Mouse (Mus musculus) lung, postnatal 14 days (tissue): ENCODE data around the gene Helz2.
A peak's percentile ranks its signal among the peaks of the same experiment; 100 is the strongest.

Experiments used
- DNase-seq: peaks from one replicate; pipeline ENCODE4 v3.0.0; 2021

Helz2 gene

GRCm38 (mm10) chr2:181241602-181242313, at the start of gene Helz2:
TSS of gene Helz2 (minus strand) at chr2:181242027.
- DNase-seq = peak; percentile 71

- no peak for DNase-seq
Measured at GRCm38 (mm10) chr2:181290937-181291336, 49.1 kb upstream of the Helz2 start.

DNA sequence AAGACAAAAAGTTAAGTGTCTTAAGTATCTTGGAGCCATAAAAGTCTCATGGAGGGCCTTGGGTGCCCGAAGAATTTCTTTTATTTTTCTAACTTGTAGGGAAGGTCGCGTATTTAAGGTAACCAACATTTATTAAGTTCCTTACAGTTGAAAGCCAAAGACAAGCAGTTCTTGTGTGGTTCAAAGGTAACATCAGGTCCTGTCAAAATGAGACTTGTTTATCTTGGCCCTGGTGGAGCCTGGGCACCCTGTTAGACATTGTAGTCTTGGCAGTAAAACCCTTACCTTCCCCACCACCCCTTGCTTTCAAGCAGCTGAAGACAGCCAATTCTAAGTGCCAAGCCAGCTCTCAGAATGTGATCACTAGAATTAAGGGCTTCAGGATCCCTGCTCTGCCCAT, 46.9 kb upstream of the Helz2 start:
- DNase-seq = no peak

- DNase-seq = peak; percentile 93
Measured at GRCm38 (mm10) chr2:181287958-181288350, 46.1 kb upstream of the Helz2 start, which contains the start of gene Gmeb2. TSS of gene Gmeb2 (minus strand) at chr2:181288035.

- DNase-seq = peak; percentile 84
Measured at GRCm38 (mm10) chr2:181287338-181287957, 45.6 kb upstream of the Helz2 start.

- DNase-seq = no peak
Measured at GRCm38 (mm10) chr2:181286629-181287337, 45.0 kb upstream of the Helz2 start.

GRCm38 (mm10) chr2:181279968-181280367, 38.1 kb upstream of the Helz2 start:
- DNase-seq = no peak

GRCm38 (mm10) chr2:181277866-181278265, 36.0 kb upstream of the Helz2 start:
- no peak for DNase-seq

DNA sequence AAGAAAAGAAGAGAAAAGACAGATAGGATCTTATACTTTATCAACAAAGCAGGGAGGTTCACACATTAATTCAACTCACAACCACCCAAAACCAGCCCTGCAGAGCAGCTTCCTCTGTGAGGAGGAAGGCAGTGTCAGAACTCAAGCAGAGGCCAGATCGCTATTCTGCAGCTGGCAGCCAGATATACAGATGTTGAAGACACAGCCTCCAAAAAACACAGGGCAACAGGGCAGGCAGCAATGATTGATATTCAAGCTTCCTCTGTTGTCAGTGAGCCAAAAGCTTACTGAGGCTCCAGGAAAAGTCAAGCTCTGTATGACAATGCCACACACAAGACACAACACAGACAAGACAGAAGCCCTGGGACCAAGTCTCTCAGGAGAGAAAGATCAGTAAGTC, 34.9 kb upstream of the Helz2 start:
- DNase-seq = peak; percentile 35

DNA sequence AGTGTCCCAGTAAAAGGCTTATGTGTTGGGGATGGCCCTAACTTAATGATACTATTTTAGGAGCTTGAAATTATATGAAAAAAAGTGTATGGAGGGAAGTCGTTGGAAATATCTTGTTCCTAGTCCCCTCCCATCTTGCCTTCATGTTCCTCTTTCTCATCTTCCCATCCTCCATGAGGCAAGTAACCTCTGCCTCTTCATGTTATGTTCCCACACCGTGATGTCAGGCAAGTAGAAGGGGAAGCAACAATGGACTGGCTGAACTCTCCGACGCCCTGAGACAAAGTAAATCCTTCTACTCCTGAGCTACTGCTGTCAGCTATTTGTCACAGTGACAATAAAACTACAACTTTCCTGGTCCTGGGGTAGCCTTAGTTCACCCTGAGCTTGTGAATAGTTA, 32.8 kb upstream of the Helz2 start:
- DNase-seq = no peak

GRCm38 (mm10) chr2:181273829-181274228, 32.0 kb upstream of the Helz2 start:
- DNase-seq = no peak

- no peak for DNase-seq
Measured at GRCm38 (mm10) chr2:181272092-181272491, 30.3 kb upstream of the Helz2 start.

GRCm38 (mm10) chr2:181266839-181267238, 25.0 kb upstream of the Helz2 start:
- DNase-seq = no peak

DNA sequence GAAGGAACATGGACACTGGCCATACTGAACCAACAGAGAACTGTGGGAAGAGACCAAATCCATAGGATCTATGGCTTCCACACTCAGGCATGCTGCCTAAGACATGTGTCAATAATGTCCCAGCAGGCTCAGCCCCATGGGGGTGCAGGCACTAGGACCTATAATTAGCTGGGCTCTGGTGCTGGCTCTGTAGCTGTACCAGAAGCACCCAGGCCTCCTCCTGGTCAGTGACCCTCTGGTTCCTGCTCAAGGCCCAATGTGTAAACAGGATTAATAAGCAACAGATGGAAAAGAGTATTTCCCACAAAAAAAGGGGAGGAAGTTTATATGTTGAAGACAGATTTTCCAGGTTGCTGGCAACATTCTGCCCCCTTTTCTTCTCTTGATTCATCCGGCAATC, 11.4 kb upstream of the Helz2 start:
- no peak for DNase-seq

GRCm38 (mm10) chr2:181251841-181252240, 10.0 kb upstream of the Helz2 start:
- DNase-seq = no peak

DNA sequence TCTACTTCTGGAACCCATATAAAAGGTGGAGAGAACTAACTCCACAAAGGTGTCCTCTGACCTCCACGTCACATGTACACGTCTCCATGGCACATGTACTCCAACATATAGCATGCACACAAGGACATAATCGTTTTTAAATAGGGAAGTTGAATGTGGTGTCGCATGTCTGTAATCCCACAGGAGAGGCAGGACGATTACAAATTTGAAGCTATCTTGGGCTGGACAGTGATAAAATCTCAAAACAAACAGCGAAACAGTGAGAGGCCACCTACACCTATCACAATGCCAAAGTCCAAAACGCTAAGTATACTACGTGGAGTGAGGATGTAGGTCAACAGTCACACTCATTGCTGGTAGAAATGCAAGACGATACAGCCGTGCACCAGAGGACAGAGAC, 7.4 kb upstream of the Helz2 start:
- DNase-seq = no peak

GRCm38 (mm10) chr2:181245031-181245430, 3.2 kb upstream of the Helz2 start:
- DNase-seq = no peak

- peak; percentile 49 for DNase-seq
Measured at GRCm38 (mm10) chr2:181243706-181244394, 2.0 kb upstream of the Helz2 start.

- DNase-seq = no peak
Measured at GRCm38 (mm10) chr2:181242314-181242665, 463 bp upstream of the Helz2 start.

- DNase-seq = no peak
Measured at GRCm38 (mm10) chr2:181240806-181241440, 904 bp downstream of the Helz2 start.

GRCm38 (mm10) chr2:181239261-181239660, 2.6 kb downstream of the Helz2 start:
- DNase-seq = no peak

DNA sequence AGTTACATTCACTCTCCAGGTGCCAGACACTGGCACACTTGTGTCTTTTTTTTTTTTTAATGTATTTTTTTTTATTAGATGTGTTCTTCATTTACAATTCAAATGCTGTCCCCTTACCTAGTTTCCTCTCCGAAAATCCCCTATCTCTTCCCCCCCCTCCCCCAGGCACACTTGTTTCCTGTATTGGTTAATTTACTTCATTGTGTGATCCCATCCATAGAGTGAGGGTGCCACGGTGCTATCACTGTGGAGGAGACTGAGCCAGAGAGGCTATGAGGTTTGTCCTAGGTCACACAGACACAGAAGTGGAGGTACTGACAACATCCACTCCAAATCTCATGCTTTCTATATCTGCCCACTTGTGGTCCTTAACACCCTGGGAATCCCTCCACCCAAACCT, 3.0 kb downstream of the Helz2 start:
- DNase-seq = no peak

GRCm38 (mm10) chr2:181238091-181238610, 3.7 kb downstream of the Helz2 start:
- no peak for DNase-seq
